Mouse (Mus musculus) kidney, adult 11 months (tissue): ENCODE results near the gene Isl2.

Experiments used
- DNase-seq: peaks from one replicate; pipeline ENCODE4 v3.0.0; 2022

Gene Isl2

DNA sequence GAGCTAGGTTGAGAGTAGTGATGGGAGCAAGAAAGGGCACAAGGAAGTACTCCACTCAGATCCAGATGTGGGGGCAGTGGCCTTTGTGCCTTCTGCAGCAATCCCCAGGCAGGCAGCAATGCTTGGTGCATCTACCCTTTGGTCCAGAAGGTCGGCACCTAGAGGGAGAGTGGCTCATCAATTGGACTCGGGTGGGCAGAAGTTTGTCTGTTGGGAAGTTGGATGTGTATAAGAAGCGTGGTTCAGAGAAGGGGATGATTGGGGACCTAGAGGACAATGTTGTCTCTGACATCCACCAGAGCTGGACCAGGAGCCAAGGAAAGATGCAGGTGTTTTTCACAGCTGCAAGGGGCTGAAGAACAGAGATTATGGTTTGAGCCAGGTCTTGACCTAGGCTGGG is 10.4 kb downstream of the Isl2 start:
- DNase-seq = no peak

DNA sequence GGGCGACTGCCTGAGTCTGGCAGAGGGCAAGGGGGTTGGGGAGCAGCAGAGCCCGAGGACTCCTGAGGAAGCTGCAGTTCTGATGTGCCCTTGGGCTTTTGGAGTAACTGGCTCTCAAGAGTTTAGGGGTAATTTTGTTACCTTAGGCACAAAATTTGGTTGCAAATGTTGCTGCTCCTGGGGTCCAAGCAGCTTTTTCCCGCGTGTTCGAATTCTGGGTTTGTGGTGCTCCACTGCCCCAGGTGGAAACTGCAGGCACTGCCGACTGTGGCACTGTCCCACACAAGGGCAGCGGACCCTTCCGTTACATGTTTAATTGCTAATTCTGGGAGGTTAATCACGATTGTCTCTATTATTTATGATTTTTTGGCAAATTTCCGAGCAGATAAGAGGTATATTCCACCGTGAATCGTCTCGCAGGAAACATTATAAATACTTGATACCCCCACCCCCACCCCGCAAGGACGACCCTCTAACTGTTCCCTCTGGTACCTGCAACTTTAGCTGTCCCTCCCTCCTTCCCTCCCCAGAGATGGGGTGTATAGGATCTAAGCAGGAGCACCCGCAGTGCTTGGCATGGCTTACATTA is 10.9 kb downstream of the Isl2 start:
- DNase-seq = no peak

DNA sequence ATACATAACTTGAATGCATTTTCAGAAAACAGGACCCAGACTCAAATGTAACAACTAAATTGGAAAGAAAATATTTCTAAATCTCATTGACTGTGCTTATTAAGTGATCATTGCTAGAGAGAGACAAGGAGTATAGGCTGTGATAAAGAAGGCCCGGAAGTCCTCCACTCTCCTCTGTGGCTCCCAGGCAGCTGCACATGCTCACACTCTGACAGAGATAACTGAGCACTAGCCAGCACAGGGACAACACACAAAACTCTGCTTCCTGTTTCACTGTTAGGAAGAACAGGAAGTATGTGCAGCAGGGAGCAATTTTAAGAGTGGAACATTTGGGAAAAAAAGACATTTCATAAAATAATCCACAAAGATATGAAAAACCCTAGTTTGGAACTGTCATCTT is 16.5 kb downstream of the Isl2 start:
- no peak for DNase-seq

DNA sequence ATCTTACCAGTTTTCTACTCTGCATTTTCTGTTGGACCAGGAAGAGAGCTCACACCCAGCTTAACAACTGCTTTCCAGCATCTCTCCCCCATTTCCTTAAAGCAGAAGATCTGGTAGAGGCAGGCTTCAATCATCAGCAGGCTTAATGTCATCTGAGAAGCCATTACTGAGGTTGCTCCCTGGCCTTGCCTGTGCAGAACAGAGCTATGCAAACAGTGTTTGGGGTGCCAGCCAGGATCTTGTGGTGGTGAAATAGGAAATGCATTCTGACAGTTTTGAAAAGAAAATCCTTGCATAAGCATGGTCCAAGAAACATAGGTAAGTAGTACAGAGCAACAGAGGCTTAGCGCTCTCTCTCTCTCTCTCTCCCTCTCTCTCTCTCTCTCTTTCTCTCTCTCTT is 22.5 kb downstream of the Isl2 start:
- no peak for DNase-seq

DNA sequence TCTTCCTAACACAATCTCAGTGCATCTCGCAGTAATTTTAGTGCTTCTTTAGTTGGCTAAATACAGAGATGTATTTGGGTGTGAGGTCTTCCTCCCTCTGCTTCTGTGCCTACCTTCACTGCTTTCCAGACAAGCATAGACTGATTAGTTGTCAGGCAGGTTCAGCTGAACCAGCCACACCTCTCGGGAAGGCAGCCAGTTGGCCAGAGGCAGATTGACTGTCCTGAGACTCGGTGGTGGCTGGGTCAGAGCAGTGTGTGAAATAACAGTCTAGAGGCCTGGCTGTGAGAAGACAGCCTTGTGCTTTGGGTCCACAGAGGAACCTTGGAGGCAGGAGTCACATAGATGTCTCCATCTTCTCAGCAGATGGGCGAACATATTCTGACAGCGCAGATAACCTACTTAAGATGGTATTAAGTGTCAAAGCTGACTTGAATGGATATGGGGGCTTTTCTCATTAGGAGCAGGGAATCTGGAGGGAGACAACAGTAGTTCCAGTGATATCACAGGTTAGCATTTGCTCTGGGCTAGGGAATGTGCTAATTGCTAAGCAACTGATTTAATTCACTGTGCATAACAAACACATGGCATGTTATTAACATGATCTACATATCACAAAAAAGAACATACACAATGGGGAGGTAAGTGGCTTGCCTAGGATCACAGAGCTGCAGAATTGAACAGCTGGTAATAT is 30.1 kb downstream of the Isl2 start:
- DNase-seq = no peak

DNA sequence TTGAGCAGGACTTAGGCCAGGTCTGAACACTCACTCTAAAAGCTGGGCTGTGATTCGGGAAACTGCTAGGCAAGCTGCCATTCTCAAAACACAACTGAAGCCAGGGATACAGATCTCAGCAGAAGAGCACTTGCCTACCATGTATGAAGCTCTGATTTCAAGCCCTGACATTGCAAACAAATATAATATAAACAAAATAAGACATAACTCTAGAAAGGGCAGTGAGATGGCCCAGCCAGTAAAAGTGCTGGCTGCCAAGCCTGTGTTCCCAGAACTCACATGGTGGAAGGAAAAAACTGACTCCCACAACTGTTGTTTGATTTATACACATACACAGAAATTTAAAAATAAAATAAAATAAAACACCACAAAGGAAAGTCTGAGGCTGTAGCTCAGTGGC is 32.6 kb downstream of the Isl2 start:
- DNase-seq = no peak

DNA sequence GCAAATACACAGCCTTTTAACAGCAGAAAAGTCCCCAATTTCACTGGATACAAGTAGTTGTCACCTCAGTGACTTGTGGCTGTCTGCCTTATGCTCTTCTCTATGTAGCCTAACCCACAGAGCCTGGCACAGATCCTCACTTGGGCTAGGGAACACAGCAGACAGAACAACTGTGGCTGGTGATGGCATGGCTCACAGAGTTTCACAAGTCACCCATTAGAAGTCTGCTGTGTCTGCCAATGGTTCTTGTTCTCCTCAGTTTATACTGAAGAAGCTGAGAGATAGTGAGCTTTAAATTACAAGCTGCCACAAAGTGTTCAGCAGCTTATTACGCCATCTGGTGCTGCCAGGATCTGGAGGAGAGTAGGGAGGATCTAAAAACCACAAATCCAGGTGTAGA is 38.1 kb downstream of the Isl2 start:
- DNase-seq = no peak

DNA sequence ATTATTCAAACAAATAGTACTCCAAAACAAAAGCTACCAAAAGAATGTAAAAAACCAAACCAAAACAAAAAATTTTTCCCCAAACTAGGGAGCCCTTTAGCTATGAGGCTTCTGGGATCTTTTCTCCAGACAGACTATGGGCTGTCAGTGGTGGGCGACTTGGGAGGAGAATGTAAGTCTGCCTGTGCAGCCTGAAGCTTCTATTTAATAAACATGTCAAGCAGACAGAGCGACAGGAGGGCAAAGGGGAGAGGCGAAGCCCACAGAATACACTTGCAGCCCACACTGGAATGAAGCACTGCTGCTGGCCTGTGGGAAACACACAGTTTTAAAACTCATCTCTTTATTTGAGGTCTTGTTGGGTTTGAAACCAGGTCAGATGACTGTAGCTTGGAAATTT is 42.9 kb downstream of the Isl2 start:
- DNase-seq = no peak

DNA sequence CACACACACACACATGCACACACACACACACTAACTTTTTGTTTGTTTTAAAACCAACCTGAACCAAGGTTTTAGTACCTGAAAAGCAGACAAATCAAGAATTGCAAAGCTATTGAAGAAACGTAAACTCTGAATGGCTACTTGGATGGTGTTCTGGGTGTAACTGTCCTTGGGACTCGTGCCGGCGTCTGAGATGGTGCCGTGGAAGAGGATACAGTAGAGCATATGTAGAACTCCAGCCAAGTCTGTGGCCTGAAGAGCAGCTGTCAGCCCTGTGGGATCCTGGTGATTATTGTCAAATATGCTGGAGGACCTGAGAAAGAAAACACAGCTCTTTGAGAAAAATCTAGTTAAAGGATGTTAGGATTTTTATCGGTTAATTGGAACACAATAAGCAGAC is 47.7 kb downstream of the Isl2 start:
- no peak for DNase-seq
